Mouse (Mus musculus) induced T-regulatory cell, adult 2 months (primary cell): ENCODE measurements around the gene Nat8.
"Not testable (repeated sequence)": the region's sequence is repeated elsewhere in the genome, so short reads cannot be mapped to it uniquely, and the experiment has no call there.

Experiments
- DNase-seq: peaks from one replicate; pipeline ENCODE4 v3.0.0-alpha.2; 2012; ENCODE audit warnings: low read depth

The Nat8 gene

DNA sequence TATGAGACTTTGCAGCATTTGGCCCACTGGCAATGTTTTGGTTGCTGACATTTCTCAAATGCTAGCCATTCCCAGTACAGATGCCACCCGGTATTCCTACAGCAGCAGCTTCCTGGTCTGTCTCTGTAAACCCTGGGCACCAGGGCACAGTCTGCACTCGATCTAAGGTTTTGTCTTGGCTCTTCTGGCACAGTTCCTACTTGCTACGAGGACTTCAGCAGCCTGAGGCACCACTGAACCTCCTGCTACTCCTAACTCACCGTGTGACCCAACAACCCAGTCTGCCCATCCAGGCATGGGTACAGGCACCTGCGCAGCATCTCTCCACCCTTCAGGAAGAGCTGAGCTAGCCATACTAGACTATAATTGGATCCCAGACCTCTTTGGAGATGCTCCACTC, 4.2 kb upstream of the Nat8 start:
- DNase-seq = not testable (repeated sequence)

DNA sequence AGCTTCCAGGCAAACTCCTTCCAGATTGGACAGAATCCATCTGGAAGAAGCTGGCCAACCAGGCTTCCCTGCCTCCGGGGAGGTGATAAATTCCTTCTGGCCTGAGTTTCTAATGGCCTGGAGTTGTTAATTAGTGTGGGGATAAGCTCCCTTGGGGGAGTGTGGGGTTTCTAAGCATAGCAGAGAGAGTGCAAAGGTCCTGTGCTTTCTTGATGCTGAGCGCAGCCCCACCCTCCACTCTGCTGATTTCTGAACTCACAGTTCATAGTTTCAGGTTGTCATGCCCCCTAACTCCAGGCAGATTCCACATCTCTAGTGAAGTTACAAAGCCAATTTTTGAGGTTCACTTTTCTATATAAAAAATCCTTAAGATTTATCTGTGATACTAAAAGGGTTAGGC, 3.2 kb upstream of the Nat8 start:
- DNase-seq = not testable (repeated sequence)

DNA sequence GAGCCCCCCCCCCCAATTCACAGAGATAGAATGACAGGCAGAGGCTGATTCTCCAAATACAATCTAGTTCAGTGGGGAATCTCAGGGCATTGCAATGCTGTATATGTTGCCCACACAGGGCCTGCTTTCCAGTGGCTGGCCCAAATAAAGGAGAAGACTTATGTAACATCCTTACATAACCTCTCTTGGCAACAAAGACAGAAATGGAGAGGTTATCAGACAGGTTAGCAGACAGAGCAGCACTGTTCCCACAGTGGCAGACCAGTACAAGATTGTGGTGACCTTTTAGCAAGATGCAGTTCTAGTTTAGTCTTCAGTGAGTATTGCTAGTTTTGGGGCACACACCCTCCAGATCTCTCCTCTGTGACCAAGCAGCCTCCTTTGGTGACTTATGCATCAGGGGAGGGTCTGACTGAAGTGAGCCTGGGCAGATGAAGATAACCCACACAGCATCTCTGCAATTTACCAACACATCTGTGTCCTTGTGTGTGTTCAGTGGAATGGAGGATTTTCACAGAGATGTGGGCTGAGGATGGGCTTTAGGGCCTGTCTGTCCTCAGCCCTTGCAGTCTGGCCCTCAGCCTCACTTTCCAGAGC, 2.7 kb upstream of the Nat8 start:
- DNase-seq = not testable (repeated sequence)

DNA sequence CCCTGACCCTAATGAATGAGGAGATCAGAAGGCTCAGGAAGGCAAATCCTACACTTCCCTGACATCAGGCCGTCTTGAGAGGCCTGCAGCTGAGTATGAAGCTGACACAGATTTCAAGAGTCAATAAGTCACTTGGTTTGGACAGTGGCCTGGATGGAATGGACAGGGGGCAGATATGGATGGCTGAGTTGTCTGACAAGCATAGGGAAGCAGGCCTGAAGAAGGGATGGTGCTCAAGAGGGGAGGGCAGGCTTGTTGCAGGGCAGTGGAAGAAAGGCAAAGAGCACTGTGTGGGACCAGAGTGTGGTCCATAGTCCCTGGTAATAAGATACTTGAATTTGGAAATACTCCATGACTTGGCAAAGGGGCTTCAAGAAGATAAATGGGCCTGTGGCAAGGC, 2.4 kb downstream of the Nat8 start:
- DNase-seq = no peak

DNA sequence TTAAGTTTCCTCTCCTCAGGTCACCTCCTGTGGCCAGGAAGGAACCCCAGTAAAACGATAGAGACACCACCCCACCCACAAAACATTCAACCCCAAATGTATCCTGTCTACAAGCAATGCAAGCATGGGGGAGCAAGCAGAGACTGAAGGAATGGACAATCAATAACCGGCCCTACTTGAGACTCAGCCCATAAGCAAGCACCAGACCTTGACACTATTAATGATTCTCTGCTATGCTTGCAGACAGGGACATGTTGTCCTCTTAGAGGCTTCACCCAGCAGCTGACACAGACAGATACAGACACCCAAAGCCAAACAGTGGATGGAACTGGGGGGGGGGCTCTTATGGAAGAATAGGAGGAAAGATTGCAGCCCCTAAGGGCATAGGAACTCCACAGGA, 6.0 kb downstream of the Nat8 start:
- no peak for DNase-seq

DNA sequence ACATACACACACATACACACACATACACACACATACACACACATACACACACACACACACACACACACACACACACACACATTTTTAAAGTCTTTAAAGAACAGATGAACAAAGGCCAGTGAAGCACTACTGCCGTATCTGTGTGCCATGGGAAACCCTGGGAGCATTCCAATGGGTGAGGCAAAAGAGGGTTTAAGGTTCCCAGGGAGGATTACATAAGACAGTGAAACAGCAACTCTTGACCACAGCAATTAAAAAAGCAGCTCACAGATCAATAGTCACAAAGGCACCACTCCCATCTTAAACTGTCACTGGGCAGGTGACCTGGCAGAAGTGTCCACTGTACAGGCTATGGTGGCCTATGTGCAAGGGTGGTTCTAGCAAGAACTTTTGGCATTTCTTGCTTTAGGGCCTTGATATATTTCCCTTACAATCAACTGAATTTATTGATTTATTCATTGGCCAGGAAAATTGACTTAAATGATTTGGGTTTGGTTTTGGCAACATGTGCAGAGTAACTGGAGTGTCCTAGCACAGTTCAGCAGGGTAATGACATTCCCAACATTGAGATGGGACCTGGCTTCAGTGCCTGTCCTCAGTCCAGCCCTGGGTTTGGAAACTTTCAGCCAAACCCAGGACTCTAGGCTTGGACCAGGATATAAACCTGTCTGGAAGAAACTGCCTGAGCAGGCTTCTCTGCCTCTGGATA, 8.3 kb downstream of the Nat8 start:
- no peak for DNase-seq

GRCm38 (mm10) chr6:85822286-85822685, 9.6 kb downstream of the Nat8 start:
- DNase-seq = no peak

GRCm38 (mm10) chr6:85820837-85821236, 11.0 kb downstream of the Nat8 start, which contains the start of the genes Nat8f6 and Nat8f5:
TSS of gene Nat8f6 (minus strand) at chr6:85820954.
TSS of gene Nat8f5 (minus strand) at chr6:85820972.
- DNase-seq = no peak

GRCm38 (mm10) chr6:85818338-85818737, 13.5 kb downstream of the Nat8 start:
- DNase-seq = no peak

- DNase-seq = no peak
Measured at GRCm38 (mm10) chr6:85813339-85813738, 18.5 kb downstream of the Nat8 start.

GRCm38 (mm10) chr6:85810942-85811537, 20.8 kb downstream of the Nat8 start:
- DNase-seq = not testable (repeated sequence)

- DNase-seq = not testable (repeated sequence)
Measured at GRCm38 (mm10) chr6:85810514-85810913, 21.4 kb downstream of the Nat8 start.

DNA sequence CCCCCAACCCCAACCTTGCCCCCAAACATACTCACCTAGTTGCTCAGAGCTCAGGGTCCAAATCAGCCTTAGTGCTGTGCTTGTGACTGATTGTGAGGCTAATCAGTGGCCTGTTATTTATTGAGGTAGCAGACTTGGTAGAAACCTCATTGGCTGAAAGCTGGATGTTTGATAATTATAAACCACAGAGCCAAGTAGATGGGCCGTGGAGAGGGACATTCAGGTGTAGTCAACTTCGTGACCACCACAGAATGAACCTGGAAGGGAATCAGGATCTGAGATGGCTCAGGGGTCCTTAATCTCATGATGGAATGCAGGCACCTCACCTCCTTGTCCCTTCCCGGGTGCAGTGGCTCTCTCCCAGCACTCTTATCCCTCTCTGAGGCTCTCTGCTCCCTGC, 22.1 kb downstream of the Nat8 start:
- DNase-seq = not testable (repeated sequence)

DNA sequence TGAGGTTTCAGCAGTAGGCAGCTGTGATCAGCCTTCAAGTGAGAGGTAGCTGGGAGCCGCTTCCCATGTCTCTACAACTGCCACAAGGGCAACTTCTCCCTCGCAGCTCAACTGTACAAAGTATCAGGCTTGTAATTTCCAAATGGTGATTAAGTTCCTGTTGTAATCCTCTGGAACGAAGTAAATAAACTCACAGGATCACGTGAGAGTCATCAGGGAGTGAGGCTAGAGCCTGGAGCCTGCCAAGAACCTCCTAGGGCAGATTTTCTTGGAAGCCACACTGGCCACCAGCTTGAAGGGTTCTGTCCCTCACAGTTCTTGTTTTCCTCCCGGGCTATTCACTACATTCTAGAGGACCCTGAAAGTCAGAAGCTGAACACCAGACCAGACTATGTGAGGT, 28.7 kb downstream of the Nat8 start:
- DNase-seq = not testable (repeated sequence)
